Mouse (Mus musculus) adrenal gland, adult 8-10 months (tissue): ENCODE measurements at regions not wholly inside any gene's neighbourhood (a gene's known extent, or its start where the extent isn't known, plus 50 kb on each side); places are given as distances from the start of the nearest gene placed in this dataset.

Source experiments
- DNase-seq: peaks from one replicate; pipeline ENCODE4 v3.0.0; 2022

GRCm38 (mm10) chr13:39950203-39950602, 411.0 kb downstream of the Ofcc1 start:
- no peak for DNase-seq

- DNase-seq: no peak
These were observed 426.0 kb downstream of the Ofcc1 start for GRCm38 (mm10) chr13:39935216-39935615.

GRCm38 (mm10) chr13:39931487-39931886, 429.8 kb downstream of the Ofcc1 start:
- no peak for DNase-seq

DNA sequence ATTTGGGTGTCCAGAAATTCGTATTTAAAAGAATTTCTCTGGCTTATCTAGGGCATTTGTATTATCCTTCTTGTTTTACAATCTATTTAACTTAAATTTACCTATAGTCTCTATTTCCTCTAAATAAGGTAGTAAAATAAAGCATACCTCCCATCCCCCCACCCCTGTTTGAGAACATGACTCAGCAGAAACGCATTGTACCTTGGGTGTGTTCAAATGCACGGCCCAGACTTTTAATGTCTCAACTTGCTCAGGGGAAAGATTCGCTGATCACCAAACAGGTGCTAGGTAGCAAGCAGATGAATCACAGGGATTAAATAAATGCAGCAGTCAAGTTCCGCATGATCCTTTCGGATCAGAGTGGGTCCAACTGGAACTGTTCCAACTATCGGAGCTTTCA, 432.7 kb downstream of the Ofcc1 start:
- DNase-seq: no peak

DNA sequence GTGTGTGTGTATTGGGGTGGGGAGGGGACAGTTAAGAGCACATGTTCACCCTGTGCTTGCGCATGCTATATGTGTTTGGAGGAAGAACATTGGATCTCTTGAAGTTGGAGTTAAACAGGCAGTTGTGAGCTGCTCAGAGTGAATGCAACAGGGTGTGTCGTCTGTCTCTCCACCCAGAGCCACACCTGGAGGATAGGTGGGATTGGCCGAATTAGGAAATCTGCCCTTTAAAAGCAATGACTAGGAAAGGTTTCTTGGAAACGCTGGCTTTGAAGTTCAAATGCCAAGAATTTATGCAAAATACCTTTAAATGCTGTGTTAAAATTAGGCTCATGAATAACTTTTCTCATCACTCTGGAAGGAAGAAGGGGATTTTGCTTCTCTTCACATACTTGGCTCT, 436.9 kb downstream of the Ofcc1 start:
- DNase-seq: no peak

DNA sequence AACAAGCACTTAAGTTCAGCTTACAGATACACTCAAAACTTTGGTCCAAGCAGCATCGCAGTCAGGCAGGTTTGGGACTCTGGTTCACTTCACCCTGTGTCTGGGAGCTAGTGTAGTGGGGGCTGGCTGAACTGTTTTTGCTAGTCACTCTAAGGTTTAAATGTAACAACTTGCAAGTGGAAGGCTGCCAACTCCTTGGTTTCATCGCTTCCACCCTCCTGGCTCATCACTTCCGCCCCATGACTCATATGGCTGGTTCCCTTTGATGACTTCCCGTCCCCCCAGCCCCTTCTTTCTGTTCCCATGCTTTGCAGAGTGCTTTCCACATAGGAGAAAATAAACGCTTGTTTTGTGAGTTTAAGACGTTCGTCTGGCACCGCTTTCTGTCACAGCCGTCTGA, 438.1 kb downstream of the Ofcc1 start:
- DNase-seq: no peak

DNA sequence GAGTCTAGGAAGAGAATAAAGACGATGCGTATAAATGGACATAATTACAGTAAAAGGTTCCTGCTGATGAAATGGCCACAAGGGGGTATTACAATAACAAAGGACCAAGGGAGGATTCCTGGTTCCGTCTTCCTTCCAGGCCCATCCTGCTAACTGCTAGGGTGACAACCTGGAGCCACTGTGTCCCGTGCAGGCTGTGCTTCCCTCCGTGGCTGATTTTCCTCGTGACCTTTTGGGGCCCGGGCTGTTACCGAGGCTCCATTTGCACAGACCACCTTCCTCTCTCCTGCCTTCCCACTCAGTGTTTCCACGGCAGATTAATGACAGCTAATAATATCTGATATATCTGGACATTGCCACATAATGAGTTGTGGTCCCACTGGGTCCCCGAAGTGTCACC, 453.5 kb downstream of the Ofcc1 start:
- no peak for DNase-seq

DNA sequence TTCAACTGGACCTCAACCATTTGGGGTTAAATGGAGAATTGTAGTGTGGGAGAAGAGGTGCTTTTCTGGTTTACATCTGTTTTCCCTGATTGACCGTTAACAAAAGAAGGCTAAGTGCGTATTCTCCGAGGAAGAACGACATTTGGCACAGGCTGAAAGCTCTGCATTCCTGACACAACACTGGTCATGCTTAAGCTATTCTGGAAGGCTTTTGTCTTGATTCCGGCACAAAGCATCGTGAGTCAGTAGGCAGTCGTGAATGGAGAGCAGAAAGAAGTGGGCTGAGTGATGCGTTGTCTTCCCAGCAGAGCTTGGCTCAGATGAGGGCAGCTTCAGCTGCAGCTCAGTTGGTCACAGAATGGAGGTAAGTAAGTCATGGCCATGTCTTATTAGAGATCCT, 457.0 kb downstream of the Ofcc1 start:
- DNase-seq: no peak

- no peak for DNase-seq
These were observed 457.9 kb downstream of the Ofcc1 start for GRCm38 (mm10) chr13:39903319-39903718.

DNA sequence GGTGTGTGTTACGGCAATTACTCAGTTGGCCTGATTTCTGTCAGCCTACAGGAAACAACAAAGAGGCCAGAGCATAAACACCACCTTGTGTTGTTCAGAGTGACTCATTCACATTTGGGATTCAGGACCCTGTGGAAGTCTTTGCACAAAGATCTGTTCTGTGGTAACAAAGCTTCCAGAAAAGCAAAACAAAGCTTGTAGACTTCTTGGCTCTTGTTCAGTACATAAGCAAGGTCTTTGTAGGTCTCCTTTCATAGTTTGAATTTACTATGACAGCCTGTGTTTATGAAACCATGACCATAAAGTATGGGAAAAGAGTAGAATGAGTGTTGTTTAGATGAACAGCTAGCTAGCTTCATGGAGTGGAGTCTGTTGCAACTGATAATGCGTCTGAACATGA, 461.9 kb downstream of the Ofcc1 start:
- DNase-seq: no peak

DNA sequence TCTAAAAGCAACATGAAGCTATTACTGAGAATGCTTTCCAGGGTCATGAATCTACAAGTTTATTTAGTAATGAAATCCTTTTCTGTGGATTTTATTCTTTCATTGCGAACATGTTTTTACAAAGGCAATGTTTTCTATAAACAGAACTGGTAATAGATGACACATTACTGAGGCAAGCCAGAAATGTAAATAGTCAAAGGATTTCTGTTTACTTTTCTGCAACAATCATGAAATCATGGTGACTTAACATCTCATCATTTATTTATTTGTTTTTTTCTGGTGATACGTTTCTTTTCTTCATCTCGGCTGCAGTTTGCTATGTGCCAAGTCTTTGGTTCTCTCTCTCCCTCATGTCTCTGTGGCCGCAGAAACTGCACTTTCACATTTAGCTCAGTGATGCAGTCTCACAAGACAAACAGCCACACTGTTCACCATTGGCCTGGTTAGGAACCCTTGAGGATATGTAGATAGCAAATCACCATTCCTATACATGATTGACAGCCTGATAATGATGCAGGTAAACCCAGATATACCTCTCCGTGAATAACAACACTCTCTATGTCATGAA, 462.8 kb downstream of the Ofcc1 start:
- no peak for DNase-seq

DNA sequence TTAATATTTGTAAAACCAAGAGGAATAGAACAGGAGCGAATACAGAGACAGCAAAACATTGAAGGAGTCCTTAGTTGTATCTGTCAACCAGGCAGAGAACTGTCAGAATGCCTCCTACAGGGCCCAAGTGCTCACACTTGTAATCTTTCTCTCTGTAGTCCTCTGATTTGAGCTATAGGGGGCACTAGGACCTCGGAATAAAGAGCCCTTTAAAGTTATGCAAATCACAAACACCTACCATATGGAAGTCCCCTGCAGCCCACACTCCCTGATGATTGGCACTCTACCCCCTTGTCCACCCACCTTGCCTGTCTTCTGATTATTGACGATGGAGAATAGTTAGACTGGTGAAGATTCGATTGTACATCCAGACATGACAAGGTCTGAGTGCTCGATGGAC, 467.1 kb downstream of the Ofcc1 start:
- DNase-seq: no peak

DNA sequence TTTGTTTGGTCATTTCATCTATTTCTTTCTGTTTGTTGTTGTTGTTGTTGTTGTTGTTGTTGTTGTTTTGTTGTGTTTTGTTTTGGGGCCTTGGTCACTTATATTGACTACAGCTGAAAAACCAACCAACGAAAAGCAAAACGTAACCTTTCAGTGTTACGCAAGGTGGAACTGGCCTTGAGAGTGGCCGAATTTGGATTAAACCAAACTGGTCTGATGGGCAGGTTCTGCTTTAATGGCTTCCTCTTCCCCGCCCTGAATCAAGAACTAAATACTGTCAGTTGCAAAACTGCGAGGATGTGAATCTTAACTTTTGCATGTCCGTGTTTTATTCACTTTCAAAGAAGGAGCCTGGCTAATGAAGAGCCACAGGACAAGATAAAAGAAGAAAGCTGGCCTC, 480.2 kb downstream of the Ofcc1 start:
- no peak for DNase-seq

- DNase-seq: no peak
These were observed 481.1 kb downstream of the Ofcc1 start for GRCm38 (mm10) chr13:39880136-39880535.

GRCm38 (mm10) chr13:39877361-39878141, 483.7 kb downstream of the Ofcc1 start:
- DNase-seq: no peak

DNA sequence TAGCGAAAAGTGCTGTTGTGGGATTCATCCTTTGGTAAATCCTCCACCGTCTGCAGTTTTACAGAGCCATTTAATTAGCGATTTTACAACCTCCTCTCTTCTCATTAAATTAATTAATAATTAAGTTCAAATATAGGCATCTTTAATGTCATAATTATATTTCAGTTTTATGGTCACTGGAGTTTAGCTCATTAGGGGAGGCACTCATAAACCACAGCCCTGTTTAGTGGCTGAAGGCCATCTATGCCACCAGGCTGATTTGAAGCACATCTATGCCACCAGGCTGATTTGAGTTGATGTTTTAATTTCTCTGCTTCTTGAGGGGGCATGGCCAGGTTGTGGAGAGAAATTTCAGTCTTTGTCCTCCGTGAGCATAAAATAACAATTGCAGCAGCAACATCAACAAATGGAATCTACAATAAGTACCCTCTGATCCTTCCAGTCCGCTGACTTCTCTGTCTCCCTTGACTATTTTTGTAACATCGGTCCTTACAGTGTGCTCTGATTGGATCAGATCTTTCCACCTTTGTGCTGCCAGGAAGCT, 508.9 kb downstream of the Ofcc1 start:
- DNase-seq: no peak

- DNase-seq: no peak
These were observed 511.9 kb downstream of the Ofcc1 start for GRCm38 (mm10) chr13:39849391-39849790.

DNA sequence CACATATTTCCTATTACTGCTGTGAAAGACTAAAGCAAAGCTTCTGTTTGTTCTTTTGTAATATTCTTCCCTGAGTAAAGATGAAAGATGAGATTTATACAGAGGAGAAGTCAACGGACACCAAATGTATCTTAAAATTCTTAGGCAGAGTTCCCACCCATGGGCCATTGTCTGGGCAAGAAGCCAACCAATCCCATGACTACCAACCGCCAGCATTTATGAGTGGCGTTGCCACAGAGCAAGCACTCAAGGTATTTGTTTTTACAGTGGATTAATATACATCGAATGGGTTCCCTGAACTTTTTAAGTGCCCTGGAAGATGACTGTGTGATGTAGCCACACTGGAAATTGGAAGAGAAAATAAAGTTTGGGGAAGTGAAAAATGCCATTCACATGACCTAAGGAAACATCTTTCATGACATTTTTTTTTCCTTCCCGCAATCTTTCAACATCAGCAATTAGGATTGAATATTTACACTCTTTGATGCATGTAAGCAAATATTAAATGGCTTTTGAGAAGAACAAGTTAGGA, 525.1 kb downstream of the Ofcc1 start:
- no peak for DNase-seq

DNA sequence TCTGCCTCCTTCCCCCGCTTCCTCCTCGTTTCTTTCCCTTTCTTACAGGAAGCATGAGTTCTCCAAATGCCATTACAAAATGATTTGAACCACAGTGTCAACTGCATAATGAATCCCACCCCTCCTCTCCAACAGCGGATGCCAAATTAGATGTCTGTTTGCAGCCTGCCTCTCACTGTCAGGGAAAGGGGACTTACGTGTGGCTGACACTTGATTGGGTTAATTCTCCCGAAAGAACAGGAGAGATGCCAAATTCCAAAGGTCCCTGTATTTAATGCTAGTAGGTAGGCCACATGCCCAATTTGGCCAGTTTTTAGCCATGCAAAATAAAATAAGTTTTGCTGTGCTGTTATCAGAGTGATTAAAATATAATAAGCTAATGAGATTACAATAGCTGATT, 525.9 kb downstream of the Ofcc1 start:
- no peak for DNase-seq

DNA sequence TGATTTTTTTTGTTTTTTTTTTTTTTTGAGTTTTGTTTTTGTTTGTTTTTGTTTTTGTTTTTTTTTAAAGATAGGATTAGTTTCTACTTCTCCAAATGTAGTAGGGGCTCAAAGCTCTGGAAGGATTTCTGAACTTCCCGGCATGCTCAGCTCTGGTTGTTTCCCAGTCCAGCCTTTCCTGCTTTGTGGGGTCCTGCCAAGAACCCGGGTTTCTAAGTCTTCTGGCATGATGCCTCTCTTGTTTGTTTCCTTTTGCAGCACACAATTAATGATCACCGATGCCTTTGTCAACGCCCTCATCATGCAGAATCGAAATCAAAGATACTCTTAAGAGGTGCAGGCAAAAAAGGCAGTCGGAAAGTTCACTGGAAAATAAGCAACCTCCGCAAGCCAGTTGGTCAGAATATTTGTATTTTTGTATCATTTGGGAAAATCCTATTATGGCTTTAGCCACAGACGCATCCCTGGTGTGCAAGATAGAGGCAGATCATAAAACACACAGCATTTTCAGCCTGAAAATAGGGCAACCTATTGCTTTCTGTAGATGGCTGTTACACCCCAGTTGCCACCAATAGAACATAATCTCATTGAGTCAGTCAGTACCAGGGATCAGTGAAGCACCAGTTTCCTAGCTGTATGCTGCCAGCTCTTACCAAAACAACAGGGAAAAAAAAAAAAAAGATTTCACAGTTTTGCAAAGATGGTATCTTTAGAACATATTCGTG, 526.6 kb downstream of the Ofcc1 start:
- no peak for DNase-seq

GRCm38 (mm10) chr13:39823965-39824555, 537.2 kb downstream of the Ofcc1 start:
- DNase-seq: no peak

DNA sequence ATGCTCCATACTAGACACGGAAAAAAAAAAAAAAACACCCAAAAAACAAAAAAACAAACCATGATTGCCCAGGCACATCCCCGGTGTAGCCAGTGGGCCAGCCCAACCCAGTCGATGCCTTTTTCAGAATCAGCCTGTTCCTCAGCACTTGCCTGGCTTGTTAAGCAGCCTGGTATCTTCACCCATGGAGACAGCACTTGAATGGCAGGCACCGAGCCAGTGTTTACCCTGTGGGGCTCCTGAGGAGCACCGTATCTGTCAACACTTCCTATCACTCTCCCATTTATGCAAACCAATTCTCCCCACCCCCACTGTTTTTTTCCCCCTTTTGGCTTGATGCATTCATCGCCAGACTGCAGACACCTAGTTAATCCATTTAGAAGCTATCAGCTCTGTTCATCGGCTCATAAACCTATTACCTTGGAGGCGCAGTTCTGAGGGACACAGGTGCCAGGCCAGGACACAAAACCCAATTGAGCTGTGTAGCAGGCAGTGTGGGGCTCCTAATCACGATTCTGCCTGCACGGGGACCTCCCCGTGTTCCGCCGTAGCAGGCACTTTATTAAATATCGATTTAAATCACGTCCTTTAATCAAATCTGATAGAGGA, 537.8 kb downstream of the Ofcc1 start:
- peak; percentile 9 for DNase-seq
